8 mouse cellular contexts compared by ENCODE assay signal in the genomic region with DNA sequence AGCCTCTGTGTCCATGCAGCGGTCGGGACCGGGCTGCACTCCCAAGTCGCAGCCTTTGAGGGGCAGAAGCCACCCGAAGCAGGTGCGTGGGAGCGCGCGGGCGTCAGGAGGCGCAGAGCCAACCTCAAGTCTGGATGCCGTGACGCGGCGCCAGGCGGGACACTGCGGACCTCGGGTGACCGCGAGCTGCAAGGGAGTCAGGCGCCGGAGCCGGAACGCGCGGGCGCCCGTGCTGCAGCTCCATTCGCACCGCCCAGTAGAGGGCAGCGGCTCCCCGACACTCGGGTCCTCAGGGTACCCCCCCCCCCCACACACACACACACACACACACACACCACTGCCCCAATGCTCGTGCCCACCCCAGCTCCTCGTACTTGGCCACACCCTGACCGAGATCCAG. TPM values are rescaled to one million over a fixed set of nuclear protein-coding genes. Genes with fewer than 3 reads are reported as not detected.
DNase-seq lines count a peak whose midpoint lies in the region; ATAC-seq and TF ChIP-seq lines count a peak whose summit lies in the region.

No protein-coding gene starts in this region.

- H3K9ac ChIP-seq in intestine, embryonic 15.5 days: peak overlapping the region; percentile 48
- H3K9ac ChIP-seq in midbrain, embryonic 11.5 days (ENCODE audit: low read length): peak overlapping the region; percentile 51

- peak overlapping the region; percentile 98 for H3K4me2 ChIP-seq in intestine, embryonic 15.5 days (replicated peaks)
- peak overlapping the region; percentile 95 for H3K4me2 ChIP-seq in midbrain, embryonic 11.5 days

- H3K9me3 ChIP-seq in intestine, embryonic 15.5 days: no peaks in the 10 kb centered on the region
- H3K9me3 ChIP-seq in limb, embryonic 10.5 days (replicated peaks): no peaks in the 10 kb centered on the region
- H3K9me3 ChIP-seq in midbrain, embryonic 11.5 days (ENCODE audit: control insufficient read depth, low read length): no peaks in the 10 kb centered on the region

- H3K27me3 ChIP-seq in intestine, embryonic 15.5 days (replicated peaks): peaks cover 5% of the 10 kb centered on the region; the same call in 1 of the 2 replicates
- H3K27me3 ChIP-seq in limb, embryonic 10.5 days (ENCODE audit: low read depth, poor library complexity, severe bottlenecking): peaks cover 54% of the 10 kb centered on the region
- H3K27me3 ChIP-seq in midbrain, embryonic 11.5 days (ENCODE audit: control insufficient read depth, insufficient read depth, low read length): peaks cover 8% of the 10 kb centered on the region

- no peak for TF ChIP-seq CTCF in cortical plate, adult 2 months (IDR thresholded peaks at IDR 0.05; ENCODE audit: extremely low read depth, insufficient read depth, low read length)

- WGBS in intestine, embryonic 15.5 days: under 1% methylated on average over 25 of the region's 36 CpGs
- WGBS in limb, embryonic 10.5 days: under 1% methylated on average over 36 of the region's 36 CpGs
- 0% methylated on average over 30 of the region's 36 CpGs for WGBS in midbrain, embryonic 11.5 days

- intact Hi-C loops in gastrocnemius, postnatal 36 days (cut with DNase I): loop anchor here (1.0 to 10.0 kb wide), 3 partner anchors 96 to 288 kb away; no protein-coding TSS in a partner anchor

- no peak for TF ChIP-seq POLR2A in cortical plate, adult 2 months (IDR thresholded peaks at IDR 0.05; ENCODE audit: extremely low read depth, insufficient read depth, low read length)

- ATAC-seq in intestine, embryonic 15.5 days: 0 out of 2 replicates have a peak, but pooled peaks have one; percentile 1
- peak; percentile 22; the same call in 1 of the 2 replicates for ATAC-seq in midbrain, embryonic 11.5 days (ENCODE audit: low FRiP score)
- no peak; the same call in 1 of the 2 replicates for ATAC-seq in erythroid progenitor cell, adult 5-6 weeks (replicated peaks; ENCODE audit: low FRiP score, poor library complexity, severe bottlenecking)

- no peaks in the 10 kb centered on the region for H3K4me1 ChIP-seq in cortical plate, adult 2 months (ENCODE audit: control insufficient read depth, insufficient read depth, low read length)
- peaks cover 15% of the 10 kb centered on the region for H3K4me1 ChIP-seq in intestine, embryonic 15.5 days (replicated peaks)
- peaks cover 38% of the 10 kb centered on the region for H3K4me1 ChIP-seq in limb, embryonic 10.5 days
- peaks cover 23% of the 10 kb centered on the region for H3K4me1 ChIP-seq in midbrain, embryonic 11.5 days (ENCODE audit: control insufficient read depth, insufficient read depth, low read length)

- no peak overlapping the region for H3K27ac ChIP-seq in cortical plate, adult 2 months (ENCODE audit: insufficient read depth, low read length)
- H3K27ac ChIP-seq in intestine, embryonic 15.5 days: no peak overlapping the region
- H3K27ac ChIP-seq in limb, embryonic 10.5 days: no peak overlapping the region
- H3K27ac ChIP-seq in midbrain, embryonic 11.5 days (ENCODE audit: low read depth, low read length): no peak overlapping the region

- peak; percentile 67 for DNase-seq in adipocyte (ENCODE audit: low spot score)
- DNase-seq in gastrocnemius, postnatal 36 days: peak; percentile 54 to 69
- DNase-seq in limb, embryonic 10.5 days (ENCODE audit: low spot score): peak; percentile 86
- peak; percentile 96 for DNase-seq in midbrain, embryonic 11.5 days (ENCODE audit: low spot score, missing footprints)
- DNase-seq in skeletal muscle tissue, adult 2 months (ENCODE audit: low read depth, low spot score): peak; percentile 48

- peak overlapping the region; percentile 94 for H3K4me3 ChIP-seq in cortical plate, adult 2 months (ENCODE audit: insufficient read depth, low read length)
- peak overlapping the region; percentile 98 for H3K4me3 ChIP-seq in intestine, embryonic 15.5 days (replicated peaks)
- H3K4me3 ChIP-seq in limb, embryonic 10.5 days: peak overlapping the region; percentile 97
- peak overlapping the region; percentile 98 for H3K4me3 ChIP-seq in midbrain, embryonic 11.5 days (ENCODE audit: low read depth, low read length)

- no peaks in the 10 kb centered on the region for H3K36me3 ChIP-seq in intestine, embryonic 15.5 days
- H3K36me3 ChIP-seq in limb, embryonic 10.5 days: no peaks in the 10 kb centered on the region
- no peaks in the 10 kb centered on the region for H3K36me3 ChIP-seq in midbrain, embryonic 11.5 days (ENCODE audit: control insufficient read depth, insufficient read depth, low read length)

RNA-seq across cellular contexts. Expression of a gene that starts 1.5 kb away (rescaled TPM):
- polyA plus RNA-seq in cortical plate, adult 2 months (2012; rRNA removed): 66.5 and 68.0 TPM in 2 replicates
- 10 to 100 TPM; 73.6 to 80.1 TPM for total RNA-seq in gastrocnemius, postnatal 36 days (2021)
- polyA plus RNA-seq in intestine, embryonic 15.5 days (2015; fragmentation: Nextera tagmentation; extraction: Ambion mirVana): 62.5 and 68.2 TPM in 2 replicates
- 59.1 and 67.7 TPM in 2 replicates for polyA plus RNA-seq in limb, embryonic 10.5 days (2016; fragmentation: Nextera tagmentation; extraction: Ambion mirVana)
- polyA plus RNA-seq in midbrain, embryonic 11.5 days (2014; fragmentation: Nextera tagmentation; extraction: Ambion mirVana): 117 and 130 TPM in 2 replicates
- total RNA-seq in erythroid progenitor cell, adult 5-6 weeks (2015; ENCODE audit: low replicate concordance): 42.3 and 57.3 TPM in 2 replicates
- 71.5 and 79.1 TPM in 2 replicates for total RNA-seq in erythroid progenitor cell, adult 5-6 weeks (2017; ENCODE audit: low replicate concordance)
